9 mouse cellular contexts compared by ENCODE assay signal in genomic region chr2:60123061-60123874, GRCm38 (mm10).
DNase-seq lines count a peak whose midpoint lies in the region; ATAC-seq and TF ChIP-seq lines count a peak whose summit lies in the region.
"Had no signal": no experiment of that assay in that cellular context is flagged by ENCODE, and none has a peak within 500 bp of the region (broad histone marks: within the 10 kb centered on the region; RNA-seq: fewer than 3 reads in every experiment).

No protein-coding gene starts in this region.

- no peak for DNase-seq in heart, embryonic 10.5 days (ENCODE audit: low spot score)
- peak; percentile 82 for DNase-seq in CH12.LX (ENCODE audit: extremely low read depth)
- peak; percentile 29 for DNase-seq in hindbrain, embryonic 11.5 days (ENCODE audit: low spot score)
- DNase-seq in midbrain, embryonic 11.5 days (ENCODE audit: low spot score, missing footprints): peak; percentile 88
- no peak for DNase-seq in B cell, adult 2 months
- no peak for DNase-seq in kidney, adult 11 months
- DNase-seq: cerebellum, postnatal 10 days had no signal

- WGBS in heart, embryonic 10.5 days: 38% methylated on average over 6 of the region's 6 CpGs
- WGBS in heart, embryonic 12.5 days: 36% methylated on average over 6 of the region's 6 CpGs
- WGBS in hindbrain, embryonic 11.5 days: 38% methylated on average over 6 of the region's 6 CpGs
- WGBS in midbrain, embryonic 11.5 days: 44% methylated on average over 6 of the region's 6 CpGs

- TF ChIP-seq EP300 in CH12.LX (IDR thresholded peaks at IDR 0.05; ENCODE audit: low read length): peak; percentile 88

- peaks cover 18% of the 10 kb centered on the region for H3K79me2 ChIP-seq in CH12.LX (replicated peaks; ENCODE audit: control insufficient read depth, extremely low read depth, insufficient read depth, poor library complexity, severe bottlenecking)

- peaks cover 37% of the 10 kb centered on the region for H3K4me1 ChIP-seq in heart, embryonic 10.5 days
- peaks cover 26% of the 10 kb centered on the region for H3K4me1 ChIP-seq in heart, embryonic 12.5 days (replicated peaks)
- H3K4me1 ChIP-seq in CH12.LX (ENCODE audit: control insufficient read depth in 1 of 2, insufficient read depth in 2 of 2): peaks cover 4 to 40% of the 10 kb centered on the region in 2 experiments
- peaks cover 3% of the 10 kb centered on the region; the same call in 1 of the 2 replicates for H3K4me1 ChIP-seq in hindbrain, embryonic 11.5 days (replicated peaks; ENCODE audit: control insufficient read depth, insufficient read depth, low read length)
- H3K4me1 ChIP-seq in midbrain, embryonic 11.5 days (ENCODE audit: control insufficient read depth, insufficient read depth, low read length): peaks cover 26% of the 10 kb centered on the region

- in situ Hi-C loops in CH12.LX (cut with MboI; ENCODE audit: low pct_ligation_motif_present, low pct_unique_long_range_greater_than_20kb, low sequenced_read_pairs): no loop called here

- H3K9ac ChIP-seq in heart, embryonic 12.5 days: no peak overlapping the region
- no peak overlapping the region; the same call in 1 of the 2 replicates for H3K9ac ChIP-seq in CH12.LX (ENCODE audit: insufficient read depth, low read depth)
- no peak overlapping the region for H3K9ac ChIP-seq in hindbrain, embryonic 11.5 days (ENCODE audit: low read depth, low read length)
- H3K9ac ChIP-seq in midbrain, embryonic 11.5 days (ENCODE audit: low read length): no peak overlapping the region

- no peaks in the 10 kb centered on the region for H3K9me3 ChIP-seq in heart, embryonic 10.5 days
- H3K9me3 ChIP-seq in heart, embryonic 12.5 days (replicated peaks): no peaks in the 10 kb centered on the region
- H3K9me3 ChIP-seq in CH12.LX (replicated peaks; ENCODE audit: low read length): no peaks in the 10 kb centered on the region
- no peaks in the 10 kb centered on the region for H3K9me3 ChIP-seq in hindbrain, embryonic 11.5 days (ENCODE audit: control insufficient read depth, low read length)
- no peaks in the 10 kb centered on the region for H3K9me3 ChIP-seq in midbrain, embryonic 11.5 days (ENCODE audit: control insufficient read depth, low read length)

- TF ChIP-seq POLR2A in CH12.LX (IDR thresholded peaks at IDR 0.05; ENCODE audit: low read depth, low read length): no peak

- TF ChIP-seq CTCF in CH12.LX (conservative IDR thresholded peaks at IDR 0.05 in 1 of 2, IDR thresholded peaks at IDR 0.05 in 1 of 2; ENCODE audit: low read depth in 2 of 2, low read length in 2 of 2): no peak

- H3K36me3 ChIP-seq in heart, embryonic 10.5 days: no peaks in the 10 kb centered on the region
- H3K36me3 ChIP-seq in heart, embryonic 12.5 days: no peaks in the 10 kb centered on the region
- H3K36me3 ChIP-seq in CH12.LX (replicated peaks in 1 of 2; ENCODE audit: control insufficient read depth in 1 of 2, insufficient read depth in 1 of 2, low read length in 1 of 2): no peaks in the 10 kb centered on the region
- H3K36me3 ChIP-seq in hindbrain, embryonic 11.5 days (ENCODE audit: control insufficient read depth, insufficient read depth, low read length): no peaks in the 10 kb centered on the region
- H3K36me3 ChIP-seq in midbrain, embryonic 11.5 days (ENCODE audit: control insufficient read depth, insufficient read depth, low read length): no peaks in the 10 kb centered on the region

- dilution Hi-C loops in CH12.LX (cut with MboI; ENCODE audit: extremely low pct_ligation_motif_present, extremely low pct_unique_long_range_greater_than_20kb, low sequenced_read_pairs): no loop called here

- TF ChIP-seq RAD21 in CH12.LX (IDR thresholded peaks at IDR 0.05; ENCODE audit: low read depth, low read length): no peak; the same call in 1 of the 2 replicates

- H3K27me3 ChIP-seq in heart, embryonic 10.5 days (ENCODE audit: insufficient read depth, poor library complexity, severe bottlenecking): no peaks in the 10 kb centered on the region
- no peaks in the 10 kb centered on the region for H3K27me3 ChIP-seq in heart, embryonic 12.5 days (replicated peaks)
- H3K27me3 ChIP-seq in CH12.LX (replicated peaks): no peaks in the 10 kb centered on the region
- H3K27me3 ChIP-seq in hindbrain, embryonic 11.5 days (ENCODE audit: control insufficient read depth, insufficient read depth, low read length): no peaks in the 10 kb centered on the region
- no peaks in the 10 kb centered on the region for H3K27me3 ChIP-seq in midbrain, embryonic 11.5 days (ENCODE audit: control insufficient read depth, insufficient read depth, low read length)

- no peak overlapping the region for H3K4me2 ChIP-seq in heart, embryonic 12.5 days
- H3K4me2 ChIP-seq in CH12.LX (ENCODE audit: insufficient read depth, low read depth, poor library complexity, severe bottlenecking): peak overlapping the region; percentile 61; the same call in 1 of the 2 replicates
- H3K4me2 ChIP-seq in hindbrain, embryonic 11.5 days (replicated peaks; ENCODE audit: low read depth, low read length): peak overlapping the region; percentile 37
- H3K4me2 ChIP-seq in midbrain, embryonic 11.5 days: peak overlapping the region; percentile 44

- peak overlapping the region; percentile 98 for H3K4me3 ChIP-seq in heart, embryonic 10.5 days
- H3K4me3 ChIP-seq in heart, embryonic 12.5 days: no peak overlapping the region
- H3K4me3 ChIP-seq in CH12.LX (replicated peaks in 1 of 3; ENCODE audit: low read depth in 2 of 3, low read length in 2 of 3, poor library complexity in 1 of 3): peak overlapping the region in 1 of 3 experiments; percentile 66
- H3K4me3 ChIP-seq in hindbrain, embryonic 11.5 days (ENCODE audit: low read depth, low read length): peak overlapping the region; percentile 19
- H3K4me3 ChIP-seq in midbrain, embryonic 11.5 days (ENCODE audit: low read depth, low read length): peak overlapping the region; percentile 18

- peak overlapping the region; percentile 100 for H3K27ac ChIP-seq in heart, embryonic 10.5 days
- no peak overlapping the region for H3K27ac ChIP-seq in heart, embryonic 12.5 days (ENCODE audit: poor library complexity, severe bottlenecking)
- no peak overlapping the region for H3K27ac ChIP-seq in CH12.LX (ENCODE audit: insufficient read depth, low read depth)
- peak overlapping the region; percentile 65; the same call in 1 of the 2 replicates for H3K27ac ChIP-seq in hindbrain, embryonic 11.5 days (ENCODE audit: low read depth, low read length)
- no peak overlapping the region for H3K27ac ChIP-seq in midbrain, embryonic 11.5 days (ENCODE audit: low read depth, low read length)

- no peak for ATAC-seq in heart, embryonic 12.5 days (ENCODE audit: insufficient number of reproducible peaks, low FRiP score)
- no peak for ATAC-seq in hindbrain, embryonic 11.5 days (ENCODE audit: low FRiP score)
- no peak for ATAC-seq in midbrain, embryonic 11.5 days (ENCODE audit: low FRiP score)
- ATAC-seq in erythroid progenitor cell, adult 5-6 weeks (replicated peaks; ENCODE audit: low FRiP score, poor library complexity, severe bottlenecking): no peak

TF ChIP-seq in CH12.LX, 34 proteins besides CTCF, POLR2A, EP300 and RAD21:
- TF ChIP-seq MXI1 (IDR thresholded peaks at IDR 0.05; ENCODE audit: low read depth, low read length): peak; percentile 28; the same call in 1 of the 2 replicates
- TF ChIP-seq ELF1 (IDR thresholded peaks at IDR 0.05; ENCODE audit: low read depth, low read length): no peak
- no peak for TF ChIP-seq ZMIZ1 (IDR thresholded peaks at IDR 0.05; ENCODE audit: low read depth, low read length)
- TF ChIP-seq CHD2 (IDR thresholded peaks at IDR 0.05; ENCODE audit: low read length): no peak
- TF ChIP-seq USF2 (conservative IDR thresholded peaks at IDR 0.05; ENCODE audit: low read depth, low read length): peak; percentile 89
- no peak for TF ChIP-seq NELFE (IDR thresholded peaks at IDR 0.05; ENCODE audit: low read depth, low read length)
- peak; percentile 73; the same call in 1 of the 2 replicates for TF ChIP-seq MAFK (IDR thresholded peaks at IDR 0.05; ENCODE audit: insufficient replicate concordance, low read length)
- TF ChIP-seq MAZ (IDR thresholded peaks at IDR 0.05; ENCODE audit: low read depth, low read length): no peak
- peak; percentile 89 for TF ChIP-seq IRF4 (IDR thresholded peaks at IDR 0.05; ENCODE audit: low read depth, low read length)
- TF ChIP-seq MYC (IDR thresholded peaks at IDR 0.05; ENCODE audit: low read depth, low read length): 0 out of 2 replicates have a peak, but pooled peaks have one; percentile 38
- TF ChIP-seq MEF2A (IDR thresholded peaks at IDR 0.05; ENCODE audit: borderline replicate concordance, low read depth, low read length): peak; percentile 94
- no peak for TF ChIP-seq POLR2AphosphoS2 (IDR thresholded peaks at IDR 0.05; ENCODE audit: low read depth, low read length)
- peak; percentile 86 for TF ChIP-seq USF1 (IDR thresholded peaks at IDR 0.05; ENCODE audit: low read depth, low read length)
- TF ChIP-seq TBP (conservative IDR thresholded peaks at IDR 0.05; ENCODE audit: low read depth, low read length): 0 out of 2 replicates have a peak, but pooled peaks have one; percentile 41
- TF ChIP-seq JUND (conservative IDR thresholded peaks at IDR 0.05; ENCODE audit: low read depth, low read length): peak; percentile 38; the same call in 1 of the 2 replicates
- 0 out of 2 replicates have a peak, but pooled peaks have one; percentile 59 for TF ChIP-seq SIN3A (IDR thresholded peaks at IDR 0.05; ENCODE audit: low read length)
- TF ChIP-seq ZKSCAN1 (IDR thresholded peaks at IDR 0.05; ENCODE audit: borderline replicate concordance, low read depth, low read length): no peak
- TF ChIP-seq E2F4 (IDR thresholded peaks at IDR 0.05; ENCODE audit: insufficient replicate concordance, low read depth, low read length): peak; percentile 67; the same call in 1 of the 2 replicates
- no peak for TF ChIP-seq UBTF (IDR thresholded peaks at IDR 0.05; ENCODE audit: low read depth, low read length)
- TF ChIP-seq CHD1 (IDR thresholded peaks at IDR 0.05; ENCODE audit: low read depth, low read length): no peak
- TF ChIP-seq BHLHE40 (IDR thresholded peaks at IDR 0.05; ENCODE audit: low read depth, low read length): peak; percentile 88
- peak; percentile 97 for TF ChIP-seq ZNF384 (IDR thresholded peaks at IDR 0.05; ENCODE audit: low read depth, low read length)
- TF ChIP-seq ETS1 (conservative IDR thresholded peaks at IDR 0.05; ENCODE audit: low read depth, low read length): peak; percentile 74; the same call in 1 of the 2 replicates

Comparison
In these comparisons a context has a peak if more than half of its experiments do, and no peak if none do; other contexts are left out.
1. H3K27ac ChIP-seq: peak in heart, embryonic 10.5 days (single experiment) and hindbrain, embryonic 11.5 days (single experiment); none in heart, embryonic 12.5 days (single experiment), CH12.LX (single experiment) and midbrain, embryonic 11.5 days (single experiment).
2. DNase-seq: peak in CH12.LX (single experiment), hindbrain, embryonic 11.5 days (single experiment) and midbrain, embryonic 11.5 days (single experiment); none in heart, embryonic 10.5 days (single experiment), B cell, adult 2 months (0 of 2) and kidney, adult 11 months (single experiment).